Mouse (Mus musculus): Measurements from ENCODE around the gene Dnajc24. TPM values are rescaled to one million over a fixed set of nuclear protein-coding genes. Genes with fewer than 3 reads are reported as not detected.

The Dnajc24 gene
- total and polyA plus RNA-seq, 3 experiments, result 28.7 to 30.3 TPM; not detected in 1

GRCm38 (mm10) chr2:105987131-105987530, 16.2 kb downstream of the Dnajc24 start:
- no peak overlapping the region for H3K9ac ChIP-seq (ENCODE audit: control insufficient read depth, low read depth, low read length, poor library complexity, severe bottlenecking)
- no peaks in the 10 kb centered on the region for H3K9me3 ChIP-seq (replicated peaks; ENCODE audit: insufficient read depth, low read length)
- TF ChIP-seq GABPA (IDR thresholded peaks at IDR 0.05; ENCODE audit: low read depth, low read length) (no peak), RCOR1 (IDR thresholded peaks at IDR 0.05; ENCODE audit: low read depth, low read length) (no peak), POLR2AphosphoS5 (IDR thresholded peaks at IDR 0.05; ENCODE audit: borderline replicate concordance, low read depth, low read length) (no peak), ZC3H11A (IDR thresholded peaks at IDR 0.05; ENCODE audit: low read depth, low read length) (no peak), CHD1 (IDR thresholded peaks at IDR 0.05; ENCODE audit: low read depth, low read length) (no peak), MAFK (IDR thresholded peaks at IDR 0.05; ENCODE audit: borderline replicate concordance, low read depth, low read length) (no peak), E2F4 (IDR thresholded peaks at IDR 0.05; ENCODE audit: borderline replicate concordance, low read depth, low read length) (no peak), BHLHE40 (IDR thresholded peaks at IDR 0.05; ENCODE audit: borderline replicate concordance, low read depth, low read length) (no peak), RAD21 (IDR thresholded peaks at IDR 0.05; ENCODE audit: low read depth, low read length) (no peak), KAT2A (conservative IDR thresholded peaks at IDR 0.05; ENCODE audit: low read depth, low read length) (no peak), USF1 (IDR thresholded peaks at IDR 0.05; ENCODE audit: low read depth, low read length) (no peak), HCFC1 (IDR thresholded peaks at IDR 0.05; ENCODE audit: low read depth, low read length) (no peak), TBP (IDR thresholded peaks at IDR 0.05; ENCODE audit: low read depth, low read length) (no peak), MAX (IDR thresholded peaks at IDR 0.05; ENCODE audit: low read length) (no peak), NRF1 (IDR thresholded peaks at IDR 0.05; ENCODE audit: insufficient read depth, low read depth, low read length, poor library complexity, severe bottlenecking) (no peak), MYB (IDR thresholded peaks at IDR 0.05; ENCODE audit: low read depth, low read length) (no peak)
- no peak overlapping the region for H3K4me3 ChIP-seq (ENCODE audit: control insufficient read depth in 1 of 2, insufficient read depth in 1 of 2, low read depth in 2 of 2, low read length in 2 of 2)
- H3K27ac ChIP-seq (ENCODE audit: control insufficient read depth, low read depth, low read length), result no peak overlapping the region
- no peak for DNase-seq (ENCODE audit: low read depth, low spot score)
- peaks cover 0 to 23% of the 10 kb centered on the region in 2 experiments; a peak in 2 of 4 replicates for H3K36me3 ChIP-seq (ENCODE audit: control insufficient read depth in 1 of 2, insufficient read depth in 2 of 2, low read length in 2 of 2)
- H3K4me1 ChIP-seq (ENCODE audit: control insufficient read depth in 1 of 2, insufficient read depth in 2 of 2, low read length in 2 of 2), result peaks cover 2 to 12% of the 10 kb centered on the region in 2 experiments; a peak in 3 of 4 replicates
- H3K79me2 ChIP-seq (ENCODE audit: control insufficient read depth, insufficient read depth, low read length, poor library complexity), result peaks cover 2% of the 10 kb centered on the region; the same call in 1 of the 2 replicates
- H3K27me3 ChIP-seq (ENCODE audit: control insufficient read depth in 1 of 2, insufficient read depth in 2 of 2, low read length in 2 of 2), result no peaks in the 10 kb centered on the region

GRCm38 (mm10) chr2:105985206-105985605, 18.1 kb downstream of the Dnajc24 start:
- Histone ChIP-seq H3K9ac (ENCODE audit: control insufficient read depth, low read depth, low read length, poor library complexity, severe bottlenecking) (no peak overlapping the region), H3K9me3 (replicated peaks; ENCODE audit: insufficient read depth, low read length) (no peaks in the 10 kb centered on the region), H3K27me3 (ENCODE audit: control insufficient read depth in 1 of 2, insufficient read depth in 2 of 2, low read length in 2 of 2) (no peaks in the 10 kb centered on the region), H3K79me2 (ENCODE audit: control insufficient read depth, insufficient read depth, low read length, poor library complexity) (peaks cover 2% of the 10 kb centered on the region; the same call in 1 of the 2 replicates), H3K4me3 (ENCODE audit: control insufficient read depth in 1 of 2, insufficient read depth in 1 of 2, low read depth in 2 of 2, low read length in 2 of 2) (no peak overlapping the region), H3K4me1 (ENCODE audit: control insufficient read depth in 1 of 2, insufficient read depth in 2 of 2, low read length in 2 of 2) (peaks cover 2 to 12% of the 10 kb centered on the region in 2 experiments; a peak in 3 of 4 replicates), H3K27ac (ENCODE audit: control insufficient read depth, low read depth, low read length) (no peak overlapping the region), H3K36me3 (ENCODE audit: control insufficient read depth in 1 of 2, insufficient read depth in 2 of 2, low read length in 2 of 2) (peaks cover 0 to 27% of the 10 kb centered on the region in 2 experiments; a peak in 2 of 4 replicates)
- no peak for DNase-seq (ENCODE audit: low read depth, low spot score)
- TF ChIP-seq RCOR1 (IDR thresholded peaks at IDR 0.05; ENCODE audit: low read depth, low read length) (no peak), TAL1 (IDR thresholded peaks at IDR 0.05; ENCODE audit: low read length) (no peak), MYB (IDR thresholded peaks at IDR 0.05; ENCODE audit: low read depth, low read length) (no peak), USF2 (IDR thresholded peaks at IDR 0.05; ENCODE audit: borderline replicate concordance in 1 of 2, insufficient read depth in 1 of 2, low read depth in 1 of 2, low read length in 2 of 2) (no peak), SMC3 (IDR thresholded peaks at IDR 0.05; ENCODE audit: low read depth, low read length) (no peak), MAFK (IDR thresholded peaks at IDR 0.05; ENCODE audit: borderline replicate concordance, low read depth, low read length) (no peak), ZKSCAN1 (IDR thresholded peaks at IDR 0.05; ENCODE audit: low read depth, low read length) (no peak), GATA1 (IDR thresholded peaks at IDR 0.05; ENCODE audit: low read depth, low read length) (no peak), SIN3A (IDR thresholded peaks at IDR 0.05; ENCODE audit: low read length) (no peak), RAD21 (IDR thresholded peaks at IDR 0.05; ENCODE audit: low read depth, low read length) (no peak), NRF1 (IDR thresholded peaks at IDR 0.05; ENCODE audit: insufficient read depth, low read depth, low read length, poor library complexity, severe bottlenecking) (no peak), MAX (IDR thresholded peaks at IDR 0.05; ENCODE audit: low read length) (no peak), ZNF384 (IDR thresholded peaks at IDR 0.05; ENCODE audit: low read depth, low read length) (no peak), CHD1 (IDR thresholded peaks at IDR 0.05; ENCODE audit: low read depth, low read length) (no peak), MXI1 (IDR thresholded peaks at IDR 0.05; ENCODE audit: low read depth, low read length) (no peak), JUND (IDR thresholded peaks at IDR 0.05; ENCODE audit: low read depth, low read length) (no peak), CTCF (IDR thresholded peaks at IDR 0.05 in 2 of 3, conservative IDR thresholded peaks at IDR 0.05 in 1 of 3; ENCODE audit: control insufficient read depth in 1 of 3, insufficient read depth in 1 of 3, low read depth in 2 of 3, low read length in 3 of 3, poor library complexity in 1 of 3, severe bottlenecking in 1 of 3) (no peak), BHLHE40 (IDR thresholded peaks at IDR 0.05; ENCODE audit: borderline replicate concordance, low read depth, low read length) (no peak), TCF12 (IDR thresholded peaks at IDR 0.05; ENCODE audit: low read depth, low read length) (no peak)
